Mouse (Mus musculus) kidney, adult 2 months (tissue): ENCODE data around the gene Zc3h18.

Experiments used
- CTCF ChIP-seq: fragments of 200-500 bp; conservative IDR thresholded peaks from 2 replicates; pipeline ENCODE4 v1.5.1; 2011; ENCODE audit warnings: low read depth, mild to moderate bottlenecking, control low read depth, low read length, moderate library complexity, mixed read lengths; ENCODE audit not compliant: insufficient read depth, insufficient read length
- POLR2A ChIP-seq: fragments of 200-500 bp; IDR thresholded peaks from one replicate; pipeline ENCODE4 v1.6.1; 2011; ENCODE audit warnings: low read depth, low read length, control low read depth

DNA sequence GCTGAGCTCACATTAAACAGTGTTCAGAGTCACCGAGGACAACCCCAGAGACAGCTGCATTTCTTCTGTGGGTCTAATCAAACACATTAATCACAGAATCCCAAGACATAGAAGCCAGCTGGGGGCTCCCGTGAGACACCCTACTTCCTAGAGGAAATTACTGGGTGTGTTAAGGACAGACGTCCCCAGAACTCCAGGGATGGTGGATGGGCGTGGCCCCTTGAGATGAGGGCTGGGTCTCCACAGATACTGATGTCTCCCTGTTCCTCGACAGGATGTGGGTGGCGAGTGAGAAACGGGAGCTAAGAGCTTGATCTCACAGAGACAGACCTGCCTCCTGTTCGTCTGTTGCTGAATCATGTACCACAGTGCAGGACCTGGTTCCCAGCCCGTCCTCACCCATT lies 33.6 kb upstream of the Zc3h18 start:
- TF ChIP-seq POLR2A (no peak), CTCF (no peak)
